Mouse (Mus musculus) brain, embryonic 14.5 days (tissue): ENCODE measurements around the gene Ddi2.

Source experiments
- CTCF ChIP-seq: fragments of 200-500 bp; IDR thresholded peaks from 2 replicates; pipeline ENCODE4 v1.5.1; 2012; ENCODE audit warnings: inconsistent platforms, mild to moderate bottlenecking, moderate library complexity, borderline replicate concordance; ENCODE audit not compliant: insufficient read depth, insufficient read length; ENCODE audit errors: extremely low read depth
- POLR2A ChIP-seq: fragments of 200-500 bp; IDR thresholded peaks from 2 replicates; pipeline ENCODE4 v1.6.1; 2012; ENCODE audit warnings: mild to moderate bottlenecking, inconsistent platforms, borderline replicate concordance; ENCODE audit not compliant: poor library complexity, insufficient read depth, insufficient read length, severe bottlenecking; ENCODE audit errors: extremely low read depth

DNA sequence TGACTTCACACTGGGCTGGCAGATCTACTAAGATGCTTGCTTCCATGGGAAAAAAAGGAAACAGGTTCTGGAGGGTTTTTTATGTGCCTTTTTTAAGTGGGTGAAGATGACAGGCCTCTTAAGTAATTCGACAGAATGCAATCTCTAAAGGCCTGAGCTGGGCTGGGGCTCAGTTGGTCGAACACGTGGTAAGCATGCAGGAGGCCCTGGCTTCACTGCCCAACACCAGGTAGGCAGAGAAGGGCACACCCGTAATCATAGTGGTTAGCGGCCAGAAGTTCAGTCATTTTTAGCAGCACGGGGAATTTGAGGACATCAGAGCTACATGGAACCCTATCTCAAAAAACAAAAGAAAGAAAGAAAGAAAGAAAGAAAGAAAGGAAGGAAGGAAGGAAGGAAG is 68.7 kb downstream of the Ddi2 start:
- TF ChIP-seq POLR2A: no peak
- no peak for TF ChIP-seq CTCF
